Mouse (Mus musculus) spleen, adult 2 months (tissue): ENCODE results near the gene Vps4a.

Experiments
- CTCF ChIP-seq: fragments of 200-500 bp; IDR thresholded peaks from 2 replicates; pipeline ENCODE4 v1.5.1; 2011; ENCODE audit warnings: mild to moderate bottlenecking, inconsistent platforms; ENCODE audit not compliant: insufficient read depth, insufficient read length, insufficient replicate concordance; ENCODE audit errors: extremely low read depth
- POLR2A ChIP-seq: fragments of 200-500 bp; IDR thresholded peaks from 2 replicates; pipeline ENCODE4 v1.6.1; 2011; ENCODE audit warnings: low read depth, low read length, inconsistent platforms

GRCm38 (mm10) chr8:106985404-106985821 lies 45.6 kb upstream of the Vps4a start:
- no peak for TF ChIP-seq CTCF
- no peak for TF ChIP-seq POLR2A
